Mouse (Mus musculus): ENCODE results near the gene Tmem215. TPM values are rescaled to one million over a fixed set of nuclear protein-coding genes. Genes with fewer than 3 reads are reported as not detected.
A peak's percentile ranks its signal among the peaks of the same experiment; 100 is the strongest.

The Tmem215 gene
- 3.3 and 6.8 TPM in 2 replicates for polyA plus RNA-seq (2012; rRNA removed)

DNA sequence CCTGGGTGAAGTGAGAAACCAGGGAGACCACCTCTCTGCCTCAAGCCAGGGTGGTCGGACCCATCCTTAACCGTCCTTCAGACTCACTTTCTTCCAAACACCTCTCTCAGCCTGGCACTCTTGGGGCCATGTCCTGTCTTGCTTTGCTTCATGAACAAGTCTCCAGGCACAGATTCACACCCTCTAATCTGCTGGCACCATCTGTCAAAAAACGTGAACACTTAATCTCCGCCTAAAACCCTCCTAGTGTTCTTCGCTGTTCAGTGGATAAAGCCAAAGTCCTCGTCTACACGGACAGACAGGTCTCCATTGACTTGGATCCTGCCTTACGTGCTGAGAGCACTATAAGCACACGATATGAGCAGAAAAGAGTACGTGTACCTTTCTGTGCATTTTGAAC is at the start of gene Tmem215:
Gene Tmem215, plus strand, starts transcription at position 301 of the 400 bp plus-strand sequence.
- DNase-seq (ENCODE audit: extremely low spot score in 1 of 2, low spot score in 1 of 2) = no peak

DNA sequence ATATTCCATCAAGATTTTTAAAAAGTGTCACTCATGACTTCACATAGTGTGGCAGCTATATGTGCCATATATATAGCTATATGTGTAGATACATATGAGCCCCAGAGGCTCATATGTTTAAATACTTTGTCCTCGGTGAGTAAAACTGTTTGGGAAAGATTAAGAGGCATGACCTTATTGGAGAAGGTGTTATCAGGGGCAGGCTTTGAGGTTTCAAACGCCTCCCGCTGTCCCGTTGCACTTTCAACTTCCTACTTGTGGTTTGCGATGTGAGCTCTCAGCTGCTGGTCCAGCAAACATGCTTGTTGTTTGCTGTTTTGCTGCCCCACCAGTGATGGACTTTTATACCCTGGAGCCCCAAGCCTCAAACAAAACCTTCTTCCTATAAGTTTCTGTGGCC is 40.1 kb upstream of the Tmem215 start:
- no peak for DNase-seq (ENCODE audit: extremely low spot score in 1 of 2, low spot score in 1 of 2)

DNA sequence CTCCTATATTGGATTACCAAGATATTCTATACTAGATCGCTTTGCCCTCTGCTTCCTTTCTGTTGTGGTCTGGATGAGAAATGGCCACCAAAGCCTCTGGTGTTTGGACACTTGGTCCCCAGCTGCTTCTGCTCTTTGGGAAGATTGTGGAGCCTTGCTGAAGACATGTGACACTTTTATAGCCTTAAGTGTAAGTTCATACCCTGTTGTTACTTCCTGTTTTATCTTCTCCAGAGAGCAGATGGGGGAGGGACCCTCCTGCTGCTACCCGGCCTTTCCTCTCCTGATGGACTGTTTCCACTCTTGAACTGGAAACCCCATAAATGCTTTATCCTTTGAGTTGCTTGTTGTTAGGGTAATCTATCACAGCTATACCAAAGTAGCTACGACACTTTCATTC is 38.6 kb upstream of the Tmem215 start:
- no peak for DNase-seq (ENCODE audit: extremely low spot score in 1 of 2, low spot score in 1 of 2)

DNA sequence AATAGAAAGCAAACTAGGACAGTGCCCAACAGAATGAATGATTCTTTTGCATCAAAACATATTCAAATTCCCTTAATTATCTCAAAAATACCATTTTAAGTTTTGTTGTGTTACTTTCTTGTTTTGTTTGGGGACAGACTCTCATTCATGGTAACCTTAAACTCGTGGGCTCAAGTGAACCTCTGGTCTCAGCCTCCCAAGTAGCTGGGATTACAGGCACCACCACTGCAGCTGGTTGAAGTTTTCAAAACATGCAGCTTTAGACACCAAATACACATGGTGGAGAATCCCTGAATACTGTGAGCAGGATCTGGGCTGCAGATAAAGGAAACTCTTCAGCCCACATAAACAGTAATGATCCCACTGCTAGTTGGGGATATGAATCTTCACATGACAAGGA is 37.6 kb upstream of the Tmem215 start:
- no peak for DNase-seq (ENCODE audit: extremely low spot score in 1 of 2, low spot score in 1 of 2)

DNA sequence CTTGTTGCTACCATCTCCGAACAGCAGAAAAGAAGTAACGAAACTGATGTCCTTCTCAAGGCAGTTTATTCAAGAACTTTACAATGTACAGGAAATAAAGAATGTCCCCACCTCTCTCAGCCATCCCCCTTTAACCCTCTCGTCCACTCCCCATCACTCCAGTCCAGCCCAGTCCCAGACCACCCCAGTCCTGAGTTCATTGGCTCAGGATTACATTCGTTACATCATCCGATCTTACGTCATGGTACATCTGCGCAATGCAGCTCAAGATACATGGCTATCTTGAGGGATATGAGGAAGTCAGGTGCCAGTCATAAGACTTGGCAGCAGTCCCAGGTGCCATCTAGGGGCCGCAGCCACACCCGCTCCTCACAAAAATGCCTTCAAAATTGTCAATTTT is 28.4 kb upstream of the Tmem215 start:
- DNase-seq (ENCODE audit: extremely low spot score in 1 of 2, low spot score in 1 of 2) = no peak

DNA sequence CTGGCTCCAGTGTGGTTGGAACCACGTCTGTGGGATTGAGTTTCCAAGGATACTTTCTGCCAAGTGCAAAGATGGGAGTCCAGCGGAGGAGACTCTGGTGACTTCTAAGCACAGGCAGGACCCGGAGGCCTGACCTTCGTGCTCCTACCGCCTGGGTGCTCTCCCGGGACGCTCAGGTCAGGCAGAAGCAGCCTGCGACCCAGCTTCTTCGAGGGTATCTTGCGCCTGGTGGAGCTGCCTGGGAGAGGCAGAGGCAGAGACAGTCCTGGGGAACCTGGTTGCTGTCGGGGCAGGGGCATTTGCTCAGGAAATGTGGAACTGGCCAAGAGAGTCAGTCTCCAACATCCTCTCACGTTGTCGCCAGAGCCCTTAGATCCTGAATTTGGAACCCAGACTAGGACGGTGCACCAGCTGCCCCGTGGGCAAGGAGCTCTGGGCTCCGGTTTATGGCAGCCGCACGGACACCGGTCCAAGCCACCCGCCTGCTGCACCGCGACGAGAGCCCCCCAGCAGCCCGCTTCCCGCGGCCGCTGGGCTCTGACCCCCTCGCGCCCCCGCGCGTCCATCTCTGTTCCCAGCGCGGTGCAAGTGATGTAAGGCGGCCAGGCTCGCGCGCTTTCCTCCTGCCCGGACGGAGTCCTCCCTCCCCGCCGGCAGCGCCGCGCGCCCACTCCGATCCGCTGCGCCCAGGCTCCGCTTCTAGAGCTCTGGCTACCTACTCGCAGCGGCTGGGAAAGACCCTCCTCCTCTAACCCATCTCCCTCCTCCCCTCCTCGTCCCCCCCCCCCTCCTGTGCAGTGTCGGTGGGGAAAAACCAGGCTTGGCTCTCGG is 935 bp downstream of the Tmem215 start:
- peak in 1 of 2 experiments; percentile 54 for DNase-seq (ENCODE audit: extremely low spot score in 1 of 2, low spot score in 1 of 2)

DNA sequence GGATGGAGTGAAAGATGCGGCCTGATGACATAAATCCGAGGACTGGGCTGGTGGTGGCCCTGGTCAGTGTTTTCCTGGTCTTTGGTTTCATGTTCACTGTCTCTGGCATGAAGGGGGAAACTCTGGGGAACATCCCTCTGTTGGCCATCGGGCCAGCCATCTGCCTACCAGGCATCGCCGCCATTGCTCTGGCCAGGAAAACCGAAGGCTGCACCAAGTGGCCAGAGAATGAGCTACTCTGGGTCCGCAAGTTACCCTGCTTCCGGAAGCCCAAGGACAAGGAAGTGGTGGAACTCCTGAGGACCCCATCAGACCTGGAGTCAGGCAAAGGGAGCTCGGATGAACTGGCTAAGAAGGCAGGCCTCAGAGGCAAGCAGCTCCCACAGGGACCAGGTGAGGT is 1.9 kb downstream of the Tmem215 start:
- no peak for DNase-seq (ENCODE audit: extremely low spot score in 1 of 2, low spot score in 1 of 2)

DNA sequence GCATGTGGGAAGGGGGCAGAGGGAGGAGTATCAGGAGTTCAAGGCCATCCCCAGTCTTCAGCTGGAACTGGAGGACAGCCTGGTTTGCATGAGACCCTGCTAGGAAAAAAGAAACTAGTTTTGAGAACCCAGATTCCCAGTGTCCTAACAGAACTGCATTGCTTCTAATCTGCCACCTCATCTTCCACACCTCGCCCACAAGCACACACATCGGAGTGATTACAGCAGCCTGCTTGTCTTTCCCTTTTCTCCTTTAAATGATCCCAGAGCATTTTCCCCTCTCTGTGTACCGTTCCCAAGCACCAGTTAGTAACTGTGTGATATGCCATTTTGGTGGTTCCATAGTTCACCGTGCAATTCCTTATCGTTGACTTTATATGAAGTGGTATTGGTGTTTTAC is 6.0 kb downstream of the Tmem215 start:
- peak in 1 of 2 experiments; percentile 48 for DNase-seq (ENCODE audit: extremely low spot score in 1 of 2, low spot score in 1 of 2)

DNA sequence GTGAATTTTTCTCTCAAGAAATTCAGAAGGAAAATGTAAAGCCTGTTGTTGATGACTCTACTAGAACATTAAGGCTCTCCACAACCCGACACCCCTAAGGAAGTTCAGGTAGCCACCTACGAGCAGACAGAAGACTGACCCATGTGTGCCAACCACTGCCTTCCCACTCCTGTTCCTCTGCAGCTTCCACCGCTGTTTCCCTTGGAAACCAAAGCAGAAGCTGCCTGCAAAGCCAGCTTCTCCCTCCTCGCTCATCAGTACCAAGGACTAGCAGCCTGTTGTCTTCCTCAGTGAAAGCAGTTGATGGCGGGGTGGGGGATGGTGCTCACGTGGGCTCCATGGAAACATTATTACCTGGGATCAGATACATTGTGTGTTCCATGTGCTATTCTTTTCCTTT is 14.6 kb downstream of the Tmem215 start:
- peak in 1 of 2 experiments; percentile 47 for DNase-seq (ENCODE audit: extremely low spot score in 1 of 2, low spot score in 1 of 2)

DNA sequence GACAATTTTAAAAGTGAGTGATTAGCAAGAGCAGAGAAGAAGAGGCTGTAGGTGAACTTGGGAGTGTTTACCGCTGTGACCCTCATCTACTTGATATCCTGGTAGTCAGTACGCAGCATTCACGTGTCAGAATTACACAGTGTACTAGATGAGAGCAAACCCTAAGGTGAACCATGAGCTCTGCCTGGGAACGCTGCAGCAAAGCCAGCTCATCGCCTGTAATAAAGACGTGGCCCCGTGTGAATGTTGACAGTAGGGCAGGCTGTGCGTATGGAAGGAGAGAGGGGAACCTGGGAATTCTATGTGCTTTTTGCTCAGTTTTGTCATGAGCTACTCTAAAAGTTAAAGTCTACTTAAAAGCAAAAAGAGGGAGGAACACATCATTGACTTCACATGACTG is 19.8 kb downstream of the Tmem215 start:
- DNase-seq (ENCODE audit: extremely low spot score in 1 of 2, low spot score in 1 of 2) = no peak

DNA sequence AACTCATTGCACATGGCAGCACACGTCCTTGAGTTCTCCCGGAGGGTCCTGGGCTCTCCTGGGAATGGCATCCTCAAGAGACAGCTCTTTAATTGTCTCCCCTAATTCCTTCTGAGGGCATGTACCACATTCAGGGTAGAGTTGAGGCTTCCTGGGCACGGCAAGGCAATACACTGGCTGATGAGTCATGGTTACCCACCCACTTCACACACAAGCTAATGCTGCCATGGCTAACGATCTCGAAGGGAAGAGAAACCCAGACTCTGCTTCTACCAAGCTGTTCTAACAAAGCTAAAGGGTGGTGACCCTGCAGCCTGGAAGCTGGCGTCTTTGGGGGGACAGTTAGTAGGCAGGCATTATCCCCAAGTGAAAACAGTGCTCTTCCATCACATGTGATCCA is 24.4 kb downstream of the Tmem215 start:
- DNase-seq (ENCODE audit: extremely low spot score in 1 of 2, low spot score in 1 of 2) = no peak

DNA sequence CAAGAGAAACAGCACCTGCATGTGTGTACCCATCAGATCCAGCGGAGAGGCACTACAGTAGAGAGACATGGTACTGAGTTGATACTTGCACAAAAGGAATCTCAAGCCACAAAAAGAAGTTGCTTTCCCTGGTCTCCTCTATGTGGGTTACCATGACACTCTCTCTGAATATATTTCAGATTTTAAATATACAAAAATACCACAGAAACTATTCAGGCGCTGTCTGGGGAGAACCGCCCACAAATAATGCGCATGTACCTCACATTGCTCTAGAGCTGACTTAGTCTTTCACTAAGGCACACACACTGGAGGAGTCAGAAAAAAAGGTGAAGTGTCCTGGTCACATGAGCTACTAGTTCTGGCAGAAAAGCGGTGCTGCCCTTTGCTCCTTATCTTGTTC is 24.8 kb downstream of the Tmem215 start:
- DNase-seq (ENCODE audit: extremely low spot score in 1 of 2, low spot score in 1 of 2) = peak; percentile 64 to 70

DNA sequence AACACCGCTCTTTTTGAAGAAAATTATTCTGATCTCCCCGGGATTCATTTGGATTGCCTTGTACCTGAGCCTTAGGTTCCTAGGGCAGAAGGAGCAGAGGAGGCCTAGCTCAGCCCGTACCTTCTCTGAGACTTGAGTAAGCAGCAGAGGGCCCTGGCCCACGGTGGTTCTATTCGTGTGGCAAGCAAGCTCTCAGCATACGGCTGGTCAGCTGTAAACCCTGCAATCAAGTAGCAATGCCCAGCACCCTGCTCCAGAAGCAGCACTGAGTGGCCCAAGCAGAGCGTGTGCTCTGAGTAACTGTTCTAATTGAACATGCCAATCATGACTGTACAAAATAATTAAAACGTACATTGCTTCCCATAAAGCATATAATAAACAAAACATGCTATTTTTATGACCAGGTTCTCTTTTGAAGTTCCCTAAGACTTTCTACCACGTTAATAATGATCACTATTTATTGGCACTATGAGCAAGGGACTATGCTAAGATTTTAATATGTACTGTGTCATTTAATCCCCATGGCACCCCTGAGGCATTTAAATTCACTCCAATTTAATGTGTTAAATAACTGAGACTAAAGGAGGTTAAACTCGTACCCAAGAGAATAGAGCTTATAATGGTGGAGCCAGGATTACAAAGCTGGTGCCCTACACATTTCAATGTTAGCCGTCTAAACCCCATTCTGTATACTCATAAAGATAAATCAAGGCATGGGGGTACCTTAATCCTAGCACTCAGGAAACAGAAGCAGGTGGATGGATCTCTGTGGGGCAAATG is 28.0 kb downstream of the Tmem215 start:
- DNase-seq (ENCODE audit: extremely low spot score in 1 of 2, low spot score in 1 of 2) = no peak

DNA sequence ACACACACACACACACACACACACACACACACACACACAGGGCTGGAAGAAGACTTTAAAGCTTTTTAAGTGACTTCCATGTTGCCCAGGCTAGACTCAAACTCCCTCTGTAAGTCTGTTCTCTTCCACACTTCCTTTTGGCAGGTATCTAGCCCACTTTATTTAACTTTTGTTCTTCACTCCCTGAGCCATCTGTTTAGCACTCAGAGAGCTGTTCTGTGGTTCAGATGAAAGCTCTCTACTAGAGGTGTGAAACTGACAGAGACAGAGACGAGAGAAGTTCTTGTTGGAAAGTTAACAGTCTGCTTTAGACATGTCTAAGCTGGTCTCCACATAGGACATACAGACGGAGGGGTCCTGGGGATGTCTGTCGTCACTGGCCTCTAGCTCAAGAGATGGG is 30.5 kb downstream of the Tmem215 start:
- peak in 1 of 2 experiments; percentile 63 for DNase-seq (ENCODE audit: extremely low spot score in 1 of 2, low spot score in 1 of 2)

DNA sequence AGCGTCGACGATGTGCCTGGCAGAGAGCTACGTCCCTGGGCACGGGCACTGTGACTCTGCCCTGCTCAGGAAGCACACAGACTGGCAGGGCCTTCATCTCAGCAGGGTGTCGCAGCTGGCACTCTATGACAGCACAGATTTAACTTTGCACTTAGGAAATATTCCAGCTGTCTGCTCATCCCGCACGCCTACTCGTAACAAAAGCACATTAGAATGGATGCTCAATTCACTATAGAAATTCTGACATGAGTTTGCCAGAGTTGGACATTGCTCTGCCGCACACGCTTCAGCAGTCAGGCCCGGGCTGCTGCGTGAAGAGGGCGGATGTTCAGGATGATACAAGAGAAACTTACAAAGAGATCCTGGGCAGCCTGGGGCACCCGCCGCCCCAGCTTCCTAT is 37.6 kb downstream of the Tmem215 start:
- DNase-seq (ENCODE audit: extremely low spot score in 1 of 2, low spot score in 1 of 2) = peak; percentile 54 to 72

DNA sequence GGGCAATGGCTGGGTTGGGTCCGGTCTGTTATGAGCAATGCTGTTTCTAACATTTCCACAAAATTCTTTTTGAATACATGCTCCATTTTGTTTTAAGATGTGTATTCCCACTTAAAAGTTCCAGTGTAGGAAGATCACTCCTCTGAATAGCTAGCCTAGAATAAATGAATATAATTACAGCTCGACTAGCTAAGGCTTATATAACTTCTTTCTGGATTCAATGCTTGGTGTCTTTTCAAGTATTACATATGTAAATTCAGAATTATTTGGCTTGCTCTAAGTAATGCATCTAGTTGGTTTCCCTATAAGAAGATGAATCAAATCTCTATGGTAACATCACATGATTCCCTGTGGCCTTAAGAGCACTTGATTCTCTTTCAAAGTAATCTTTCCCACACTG is 41.3 kb downstream of the Tmem215 start:
- DNase-seq (ENCODE audit: extremely low spot score in 1 of 2, low spot score in 1 of 2) = peak in 1 of 2 experiments; percentile 22

DNA sequence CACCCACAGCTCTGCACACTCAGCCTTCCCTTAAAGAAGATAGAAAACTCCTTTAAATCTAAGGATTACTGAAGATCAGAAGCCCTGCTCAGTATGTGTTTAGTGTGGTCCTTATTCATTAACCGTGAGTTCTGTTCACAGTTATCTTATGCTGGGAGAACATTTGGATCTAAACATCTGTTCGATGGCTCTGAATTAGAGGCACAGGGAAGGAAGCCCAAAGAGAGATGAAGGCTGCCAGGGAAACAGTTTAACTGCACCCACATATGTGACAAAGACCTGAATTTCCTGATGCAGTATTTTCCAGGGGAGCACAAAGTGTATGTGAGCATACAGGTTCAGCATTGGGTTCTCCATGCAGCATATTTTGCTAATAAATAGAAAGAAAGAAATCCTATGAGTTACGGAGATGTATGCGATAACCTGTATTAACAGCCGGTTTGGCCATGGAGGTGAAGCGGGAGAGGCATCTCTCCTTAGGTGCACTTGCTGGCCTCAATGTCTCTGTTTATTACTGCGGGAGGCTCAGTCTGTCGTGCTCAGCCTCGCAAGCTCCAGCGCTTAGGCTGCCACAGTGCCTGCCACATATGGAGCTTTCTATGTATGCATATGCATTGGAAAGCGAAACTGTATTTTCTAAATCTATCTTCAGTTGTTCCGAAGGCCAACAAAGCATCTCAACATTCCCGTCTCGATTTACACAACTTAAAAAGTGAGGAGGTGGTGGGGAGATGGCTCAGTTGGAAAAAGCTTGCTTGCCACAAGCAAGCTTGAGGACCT is 46.8 kb downstream of the Tmem215 start:
- peak; percentile 16 to 35 for DNase-seq (ENCODE audit: extremely low spot score in 1 of 2, low spot score in 1 of 2)

All from frontal cortex, adult 2 months (tissue).